Mouse (Mus musculus) embryo, embryonic 11.5 days (tissue): Measurements from ENCODE around the gene Prpf39.

Experiments
- DNase-seq: peaks from one replicate; pipeline ENCODE4 v3.0.0-alpha.2; 2012; ENCODE audit warnings: low read depth, low spot score

The Prpf39 gene

DNA sequence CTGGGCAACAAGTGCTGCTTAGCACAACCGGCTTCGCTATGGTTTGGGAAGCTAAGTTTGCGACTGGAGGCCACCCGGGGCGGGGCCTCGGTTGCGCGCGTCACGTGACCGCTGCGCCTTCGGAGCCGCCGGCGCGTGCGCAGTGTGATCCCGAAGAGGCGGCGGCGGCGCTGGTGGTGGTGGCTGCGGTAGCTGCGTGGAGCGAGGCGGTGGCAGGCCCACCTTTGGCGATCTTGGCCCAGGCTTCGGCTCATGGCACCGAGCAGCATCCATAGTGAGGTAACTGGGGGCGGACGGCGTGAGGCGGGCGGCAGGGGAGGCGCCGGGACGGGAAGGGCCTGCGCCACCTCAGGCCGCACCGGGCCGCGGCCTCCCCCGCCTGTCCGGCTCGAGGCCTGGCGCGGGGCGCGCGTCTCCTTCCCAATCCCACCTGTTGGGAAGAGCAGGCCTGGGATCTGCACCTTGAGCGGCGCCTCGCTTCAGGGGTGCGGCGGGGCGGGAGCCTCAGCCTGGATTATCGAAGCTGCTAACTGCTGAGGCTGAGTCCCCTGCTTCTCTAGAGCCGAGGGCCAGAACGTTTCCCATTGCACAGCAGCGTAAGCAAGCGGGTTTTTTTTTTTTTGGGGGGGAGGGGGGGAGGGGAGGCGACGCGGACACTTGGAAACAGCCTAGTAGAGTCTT lies at the start of gene Prpf39:
TSS of gene Prpf39 (plus strand) at position 144 of the 681 bp plus-strand sequence.
- DNase-seq: peak; percentile 85

DNA sequence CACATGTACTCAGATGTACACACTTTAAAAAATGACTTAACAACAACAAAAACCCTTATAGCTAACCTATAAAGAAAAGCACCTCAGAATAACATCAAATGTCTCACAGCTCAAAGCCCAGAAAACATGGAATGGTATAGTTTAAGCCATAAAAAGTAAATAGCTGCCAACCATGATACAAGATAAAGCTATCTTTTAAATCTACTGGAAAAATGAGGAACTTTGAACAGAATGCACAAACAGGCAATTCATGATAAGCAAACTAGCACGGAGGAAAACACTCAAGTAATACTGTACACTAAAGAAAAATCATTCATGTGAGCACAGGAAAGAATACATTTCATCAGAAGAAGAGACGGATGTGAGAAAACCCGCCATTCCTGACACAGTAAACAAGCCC lies 28.4 kb upstream of the Prpf39 start:
- DNase-seq: no peak

DNA sequence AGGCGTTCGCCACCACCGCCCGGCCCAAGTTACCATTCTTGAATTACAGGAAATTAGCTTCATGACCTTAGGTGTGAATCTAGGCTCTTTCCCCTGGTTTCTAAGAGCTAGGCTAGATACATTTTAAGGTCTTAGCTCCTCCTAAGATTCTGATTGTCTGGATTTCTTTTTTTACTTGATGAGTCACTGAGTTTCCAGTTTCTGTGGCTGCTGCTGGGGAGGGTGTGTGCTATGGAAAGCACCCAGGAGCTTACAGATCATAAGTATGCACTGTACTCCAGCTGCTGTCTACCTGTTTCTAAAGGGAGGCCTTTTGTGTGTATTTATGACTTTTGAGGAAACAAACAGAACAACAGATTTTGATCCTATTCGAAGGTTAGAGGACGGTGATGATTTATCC lies 13.3 kb upstream of the Prpf39 start:
- DNase-seq: no peak

DNA sequence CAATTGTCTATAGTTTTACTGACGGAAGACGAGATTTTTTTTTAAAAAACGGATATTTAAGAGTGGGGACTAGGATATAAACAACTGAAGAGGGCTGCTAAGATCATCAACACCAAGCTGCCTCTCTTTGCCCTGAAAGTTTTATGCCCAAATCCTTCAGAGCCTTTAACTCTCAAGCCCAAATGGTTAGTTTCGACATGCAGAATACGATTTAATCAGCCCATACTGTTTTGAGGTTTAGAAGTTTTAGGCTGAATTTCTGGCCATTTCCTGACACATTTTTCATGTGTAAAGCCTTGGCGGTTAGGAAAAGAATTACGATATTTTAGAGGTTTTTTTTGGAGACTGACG lies 319 bp upstream of the Prpf39 start:
- no peak for DNase-seq

DNA sequence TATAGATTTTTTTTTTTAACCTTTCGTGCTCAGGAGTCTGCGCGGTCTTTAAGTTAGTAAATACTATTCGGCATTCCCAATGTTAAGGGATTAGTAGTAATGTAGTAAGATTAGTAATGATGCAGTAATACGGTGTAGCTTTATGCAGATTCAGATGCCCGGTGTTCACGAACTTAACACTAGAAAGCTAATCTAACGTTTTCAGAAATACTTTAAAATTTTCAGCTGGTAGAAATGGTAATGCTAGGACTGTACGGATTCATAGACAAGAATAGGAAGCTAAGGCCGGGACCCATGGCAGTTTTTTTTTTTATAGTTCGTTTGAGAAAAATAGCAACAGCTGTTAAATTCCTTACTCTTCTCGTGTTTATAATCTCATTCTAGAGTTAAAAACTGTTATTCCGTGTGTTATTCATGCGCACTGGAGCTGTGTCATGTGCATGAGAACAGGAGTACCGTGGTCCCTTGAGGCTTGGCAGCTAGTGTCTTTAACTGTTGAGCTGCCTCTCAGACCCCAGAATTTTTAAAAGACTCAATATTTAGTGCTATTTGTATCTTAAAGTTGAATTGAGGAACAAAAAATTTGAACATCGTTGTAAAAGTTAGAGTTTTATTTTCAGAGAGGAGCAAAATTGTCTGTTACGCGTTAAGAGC lies 886 bp downstream of the Prpf39 start:
- DNase-seq: no peak

DNA sequence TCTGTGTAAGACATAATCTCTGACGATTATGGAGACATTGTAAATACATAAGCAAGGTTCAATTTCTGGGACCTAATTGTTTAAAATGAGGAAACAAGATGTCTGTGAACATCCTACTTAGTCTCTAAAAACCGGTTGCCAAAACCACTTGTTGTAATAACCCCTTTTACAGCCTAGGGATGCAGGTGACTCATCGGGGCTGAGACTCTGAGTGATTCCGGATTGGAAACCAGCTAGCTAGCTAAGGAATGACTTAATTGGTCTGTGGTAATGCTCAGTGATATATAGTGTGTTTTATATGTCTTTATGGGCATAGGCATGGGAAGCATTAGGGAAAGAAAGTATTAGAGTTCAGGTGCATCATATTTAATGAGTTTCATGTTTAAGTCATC lies 1.4 kb downstream of the Prpf39 start:
- DNase-seq: no peak

DNA sequence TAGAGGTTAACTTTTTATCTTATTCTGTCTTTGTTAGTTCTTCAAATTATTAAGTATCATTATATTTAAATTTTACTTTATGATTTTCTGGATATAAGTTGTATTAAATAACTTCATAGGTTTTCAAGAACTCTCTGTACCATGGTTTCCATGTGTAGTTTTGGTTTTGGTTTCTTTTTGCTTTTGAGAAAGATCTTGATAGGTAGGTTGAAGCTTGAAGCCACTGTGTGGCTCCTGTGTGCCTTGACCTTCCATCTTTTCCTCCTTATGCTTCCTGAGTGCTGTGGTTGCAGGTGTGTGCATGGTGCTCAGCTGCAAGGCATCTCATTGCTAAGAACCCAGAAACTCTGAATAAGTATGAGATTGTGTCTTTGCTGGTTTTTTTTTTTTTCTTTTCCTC lies 12.7 kb downstream of the Prpf39 start:
- no peak for DNase-seq

DNA sequence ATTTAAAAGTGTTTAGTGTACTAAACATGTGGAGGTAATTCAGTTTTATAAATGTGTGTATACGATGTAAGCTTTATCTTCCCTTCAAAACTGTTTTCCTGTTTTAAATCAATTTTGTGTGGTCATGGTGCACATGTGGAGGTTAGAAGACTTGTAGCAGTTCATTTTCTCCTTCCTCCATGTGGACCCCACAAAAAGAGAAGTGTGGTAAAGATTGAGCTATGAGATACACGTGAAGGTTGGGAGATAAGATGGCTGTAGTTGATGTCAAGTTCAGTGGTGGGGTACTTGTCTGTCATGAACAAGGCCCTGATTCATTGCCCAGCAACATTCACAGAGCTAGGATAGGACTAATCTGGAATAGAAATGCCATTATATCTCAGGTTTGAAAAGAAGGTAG lies 22.1 kb downstream of the Prpf39 start:
- DNase-seq: no peak

DNA sequence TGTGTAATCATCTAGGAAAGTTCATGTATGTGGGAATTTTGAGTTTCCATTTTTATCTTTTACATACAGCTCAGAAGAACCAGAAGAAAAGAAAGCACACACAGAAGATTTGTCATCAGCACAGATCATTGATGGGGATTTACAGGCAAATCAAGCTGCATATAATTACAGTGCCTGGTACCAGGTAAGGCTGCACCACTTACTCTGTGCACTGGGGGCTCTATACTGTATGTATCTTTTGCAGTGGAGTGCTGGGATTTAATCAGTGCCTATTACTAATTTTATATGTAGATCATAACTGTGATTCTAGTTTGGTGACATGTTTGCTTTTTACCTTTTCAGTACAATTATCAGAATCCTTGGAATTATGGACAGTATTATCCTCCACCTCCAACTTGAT lies 24.9 kb downstream of the Prpf39 start:
- no peak for DNase-seq

DNA sequence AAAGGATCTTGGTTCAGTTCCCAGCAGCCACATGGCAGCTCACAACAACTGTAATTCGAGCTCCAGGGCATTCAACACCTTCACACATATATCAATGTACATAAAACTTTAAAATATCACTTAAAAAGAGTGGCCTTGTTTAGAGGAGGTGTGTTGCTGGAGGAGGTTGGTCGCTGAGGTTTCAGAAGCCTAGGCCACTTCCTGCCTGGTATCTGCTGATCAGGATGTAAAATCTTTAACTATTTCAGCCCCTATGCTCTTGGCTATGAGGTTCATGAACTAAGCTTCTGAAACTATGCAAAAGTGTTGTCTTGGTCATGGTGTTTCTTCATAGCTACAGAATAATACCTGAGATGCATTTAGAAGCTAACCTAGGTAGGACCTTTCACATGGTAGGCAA lies 29.1 kb downstream of the Prpf39 start:
- no peak for DNase-seq

DNA sequence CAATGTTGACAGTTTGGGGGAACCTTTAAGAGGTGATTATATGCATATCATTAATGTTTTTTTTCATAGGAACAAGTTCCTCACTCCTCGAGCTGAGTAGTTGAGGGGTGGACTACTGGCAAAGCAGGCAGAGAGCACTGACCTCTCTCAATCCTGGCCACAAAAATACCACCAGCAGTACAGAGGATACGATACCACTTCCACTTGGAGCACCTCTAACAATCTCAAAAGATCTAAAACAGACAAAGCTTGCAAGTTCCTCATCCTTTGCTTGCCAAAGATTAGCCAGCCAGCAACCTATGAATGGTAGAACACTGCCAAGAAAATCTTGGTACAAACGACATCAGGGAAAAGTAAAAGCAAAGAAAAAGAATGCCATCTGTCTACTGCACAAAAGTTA lies 30.1 kb downstream of the Prpf39 start:
- DNase-seq: no peak

DNA sequence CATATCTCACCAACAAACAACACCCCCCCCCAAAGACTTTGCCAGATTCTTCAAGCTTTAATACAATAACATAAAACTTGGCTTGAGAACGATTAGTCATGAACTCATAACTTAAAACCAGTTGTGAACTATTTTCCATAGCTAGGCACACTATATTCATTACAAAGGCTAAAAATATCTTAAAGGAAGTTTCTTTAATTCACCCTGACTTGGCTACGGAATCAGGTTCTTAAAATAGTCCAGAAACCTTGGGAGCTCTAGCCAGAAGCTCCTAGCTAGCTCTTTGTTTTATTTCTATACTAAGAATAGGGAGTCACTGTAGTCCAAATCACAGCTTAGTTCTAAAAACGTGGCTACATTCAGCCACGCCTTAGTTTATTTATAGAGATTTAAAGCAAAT lies 32.3 kb downstream of the Prpf39 start:
- DNase-seq: no peak

DNA sequence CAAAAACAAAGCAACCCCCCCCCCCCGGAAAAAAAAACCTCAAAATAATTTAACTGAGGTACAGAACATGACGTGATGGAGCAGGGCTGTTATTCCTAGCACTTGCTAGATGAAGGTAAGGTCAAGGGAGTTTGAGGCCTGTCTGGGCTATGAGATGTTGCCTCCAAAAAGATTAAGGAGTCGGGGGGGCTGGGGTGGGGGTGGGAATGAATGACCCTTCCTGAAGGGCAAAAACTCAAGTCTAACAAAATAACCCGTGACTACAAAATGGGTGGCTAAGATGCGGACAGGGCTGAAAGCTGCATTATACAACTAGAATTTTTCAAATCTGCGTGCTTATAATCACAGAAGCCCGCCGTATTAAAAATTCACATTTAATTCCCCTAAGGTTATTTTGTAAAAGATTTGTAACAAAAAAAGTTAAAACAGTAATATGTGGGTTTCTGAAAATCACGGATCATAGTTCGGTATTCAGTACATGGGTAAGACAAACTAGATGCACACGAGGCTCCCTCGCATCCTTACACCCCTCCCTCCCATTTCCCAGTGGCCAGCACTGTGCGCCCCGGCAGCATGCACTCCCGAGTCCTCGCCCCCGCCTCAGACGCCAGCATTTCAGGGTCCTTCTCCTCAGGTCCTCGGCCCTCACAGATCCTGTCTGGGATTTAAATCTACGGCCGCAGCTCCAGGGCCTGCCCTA lies 36.9 kb downstream of the Prpf39 start:
- DNase-seq: no peak

DNA sequence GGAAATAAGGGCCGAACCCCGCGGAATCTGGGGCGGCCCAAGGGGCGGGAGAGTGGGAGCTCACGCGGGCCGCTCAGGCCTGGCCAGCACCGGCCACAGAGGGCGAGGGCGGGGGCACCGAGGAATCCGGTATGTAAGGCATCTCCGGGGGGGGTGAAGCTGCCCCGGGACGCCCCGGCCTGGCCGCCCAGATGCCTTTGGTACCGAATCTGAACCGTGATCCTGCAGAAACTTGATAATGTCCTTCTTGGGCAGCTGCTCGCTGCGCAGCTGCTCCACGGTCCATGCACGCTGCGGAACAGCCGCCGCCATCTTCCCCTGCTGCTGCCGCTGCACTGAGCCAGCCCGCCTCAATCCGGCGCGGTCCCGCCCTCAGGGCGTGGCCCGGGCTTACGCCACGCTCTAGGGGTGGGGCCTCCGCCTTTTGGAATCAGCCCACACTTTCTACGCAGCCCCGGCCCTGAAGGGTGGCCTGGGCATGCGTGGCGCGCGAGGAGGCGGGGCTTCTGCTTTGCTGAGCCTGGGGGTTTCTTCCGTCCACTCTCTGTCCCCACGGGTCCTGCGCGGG lies 37.6 kb downstream of the Prpf39 start, which contains the start of gene Fkbp3:
TSS of gene Fkbp3 (minus strand) at position 397 of the 568 bp plus-strand sequence.
- peak; percentile 96 for DNase-seq

DNA sequence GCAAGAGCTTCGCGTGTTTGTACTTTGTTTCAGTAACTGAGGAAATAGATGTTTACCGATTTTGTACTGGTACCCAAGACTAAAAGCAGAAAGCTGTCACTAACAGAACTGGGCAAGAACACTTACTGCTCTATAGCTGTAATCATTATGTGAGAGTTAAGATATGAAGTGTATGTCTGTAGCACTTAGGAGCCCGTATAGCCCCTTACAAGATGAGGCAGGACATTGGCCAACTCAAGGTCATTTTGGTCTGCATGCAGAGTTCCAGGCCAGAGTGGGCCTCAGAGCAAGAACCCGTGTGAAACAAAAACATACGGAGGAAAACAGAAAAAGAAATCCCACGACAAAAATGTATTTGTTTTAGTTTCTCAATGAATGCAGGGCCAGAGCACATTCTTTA lies 38.5 kb downstream of the Prpf39 start:
- no peak for DNase-seq

DNA sequence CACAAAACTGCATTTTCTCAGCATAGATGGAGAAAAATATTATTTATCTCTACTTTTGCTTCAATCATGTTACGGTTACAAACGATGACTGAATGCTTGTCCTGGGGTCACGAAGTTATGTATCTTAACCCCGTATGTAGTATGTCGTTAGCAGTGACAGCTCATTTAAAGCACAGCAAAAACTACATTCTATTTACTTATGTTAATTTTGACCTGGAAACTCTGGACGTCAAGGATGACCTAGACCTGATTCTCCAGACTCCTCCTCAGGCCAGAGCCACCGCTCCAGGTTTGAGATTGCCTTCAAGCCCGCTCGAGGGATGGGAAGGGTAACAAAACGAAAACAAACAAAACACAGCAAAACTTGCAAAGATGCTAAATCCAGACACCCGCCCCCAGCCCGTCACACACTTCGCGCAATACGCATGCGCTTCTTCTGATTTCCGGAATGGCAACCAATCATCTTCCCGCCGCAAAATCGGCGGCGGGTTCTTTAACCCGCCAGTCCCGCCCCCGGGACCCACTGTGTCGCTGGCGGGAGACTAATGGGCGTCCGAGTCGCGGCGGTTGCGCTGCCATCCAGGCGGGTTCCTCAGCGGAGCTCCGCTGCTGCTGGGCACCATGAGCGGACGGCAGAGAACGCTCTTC lies 39.1 kb downstream of the Prpf39 start, which contains the start of gene Fancm:
TSS of gene Fancm (plus strand) at position 519 of the 648 bp plus-strand sequence.
- peak; percentile 87 for DNase-seq

DNA sequence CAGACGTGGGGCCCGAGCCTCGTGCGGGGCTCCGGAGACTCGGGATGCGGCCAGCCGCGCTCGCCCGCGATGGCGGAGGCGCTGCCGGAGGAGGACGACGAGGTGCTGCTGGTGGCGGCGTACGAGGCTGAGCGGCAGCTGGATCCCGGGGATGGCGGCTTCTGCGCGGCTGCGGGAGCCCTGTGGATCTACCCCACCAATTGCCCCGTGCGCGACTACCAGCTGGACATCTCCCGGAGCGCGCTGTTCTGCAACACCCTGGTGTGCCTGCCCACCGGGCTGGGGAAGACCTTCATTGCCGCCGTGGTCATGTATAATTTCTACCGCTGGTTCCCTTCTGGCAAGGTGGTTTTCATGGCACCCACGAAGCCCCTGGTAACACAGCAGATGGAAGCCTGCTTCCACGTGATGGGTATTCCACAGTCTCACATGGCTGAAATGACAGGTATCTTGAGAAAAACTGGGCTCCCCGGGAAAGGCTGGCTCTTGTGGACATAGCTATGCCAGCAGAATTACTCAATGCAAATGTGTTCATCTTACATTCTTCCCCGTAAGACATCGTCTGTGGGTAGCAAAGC lies 39.7 kb downstream of the Prpf39 start:
- DNase-seq: no peak

DNA sequence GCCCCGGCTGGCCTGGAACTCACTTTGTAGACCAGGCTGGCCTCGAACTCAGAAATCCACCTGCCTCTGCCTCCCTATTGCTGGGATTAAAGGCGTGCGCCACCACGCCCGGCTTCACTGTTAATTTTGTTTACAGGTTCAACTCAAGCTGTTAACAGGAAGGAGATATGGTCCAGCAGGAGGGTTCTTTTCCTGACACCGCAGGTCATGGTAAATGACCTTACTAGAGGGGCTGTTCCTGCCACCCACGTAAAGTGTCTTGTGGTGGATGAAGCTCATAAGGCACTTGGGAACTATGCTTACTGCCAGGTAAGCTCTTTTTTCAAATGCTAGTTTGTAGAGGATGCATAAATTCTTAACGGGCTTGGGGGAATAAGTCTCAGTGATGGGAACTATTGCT lies 40.8 kb downstream of the Prpf39 start:
- no peak for DNase-seq

DNA sequence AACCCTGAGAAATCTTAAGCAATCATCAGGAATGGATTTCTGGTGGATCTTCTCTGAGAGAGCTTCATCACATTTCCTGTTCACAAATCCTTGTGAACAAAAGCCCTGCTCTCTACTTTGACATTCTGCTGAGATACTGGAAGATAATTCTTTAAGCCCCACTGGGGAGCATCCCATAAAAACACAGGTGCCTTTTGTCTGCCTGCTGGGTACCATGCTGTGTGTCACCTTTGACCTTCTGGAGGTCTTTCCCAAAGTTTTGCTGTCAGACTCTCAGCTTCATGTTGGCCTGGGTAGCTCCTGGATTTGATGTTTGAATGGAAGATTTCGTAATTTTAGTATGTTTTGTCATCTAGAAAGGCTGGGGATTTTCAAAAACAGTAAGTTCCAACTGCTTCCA lies 72.6 kb downstream of the Prpf39 start:
- no peak for DNase-seq

DNA sequence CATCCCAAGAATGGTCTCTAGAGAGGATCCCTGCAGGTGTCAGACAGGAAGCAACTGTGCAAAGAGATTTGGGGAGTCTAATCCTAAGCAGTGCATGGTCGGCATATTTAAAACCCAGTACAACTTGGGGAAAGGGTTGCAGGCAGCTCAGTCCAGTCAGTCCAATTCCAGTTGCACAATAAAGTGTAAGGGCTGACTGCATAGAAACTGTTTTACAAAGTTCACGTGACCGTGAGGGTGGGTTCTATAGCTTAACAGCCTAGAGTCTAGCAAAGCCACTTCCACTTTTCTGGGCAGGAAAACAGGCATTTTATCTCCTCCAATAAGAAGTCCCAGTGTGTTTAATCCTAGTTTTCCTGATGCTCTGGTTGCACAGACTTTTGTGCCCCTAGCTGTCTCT lies 75.4 kb downstream of the Prpf39 start:
- no peak for DNase-seq

DNA sequence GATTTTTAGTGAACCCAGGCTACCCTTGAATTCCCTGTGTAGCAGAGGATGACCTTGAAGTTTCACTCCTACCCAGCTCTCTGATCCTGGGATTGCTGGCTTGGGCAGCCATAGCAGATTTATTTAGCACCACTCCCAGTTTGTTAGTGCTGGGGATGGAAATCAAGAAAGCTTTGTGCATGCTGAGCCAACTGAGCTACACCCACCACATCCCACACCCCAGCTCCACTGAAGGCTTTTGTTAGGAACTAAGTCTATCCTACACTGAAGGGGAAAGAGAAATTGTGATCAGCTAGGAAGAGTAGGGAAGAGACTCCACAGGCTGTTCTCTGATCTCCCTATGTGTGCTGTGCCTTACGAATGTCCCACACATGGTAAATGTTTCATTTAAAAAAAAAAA lies 76.7 kb downstream of the Prpf39 start:
- no peak for DNase-seq
